Mouse (Mus musculus): ENCODE measurements around the gene Plpp6. TPM values are rescaled to one million over a fixed set of nuclear protein-coding genes. Genes with fewer than 3 reads are reported as not detected.

The Plpp6 gene
- polyA plus RNA-seq, 1 experiment, result 1.1 TPM

DNA sequence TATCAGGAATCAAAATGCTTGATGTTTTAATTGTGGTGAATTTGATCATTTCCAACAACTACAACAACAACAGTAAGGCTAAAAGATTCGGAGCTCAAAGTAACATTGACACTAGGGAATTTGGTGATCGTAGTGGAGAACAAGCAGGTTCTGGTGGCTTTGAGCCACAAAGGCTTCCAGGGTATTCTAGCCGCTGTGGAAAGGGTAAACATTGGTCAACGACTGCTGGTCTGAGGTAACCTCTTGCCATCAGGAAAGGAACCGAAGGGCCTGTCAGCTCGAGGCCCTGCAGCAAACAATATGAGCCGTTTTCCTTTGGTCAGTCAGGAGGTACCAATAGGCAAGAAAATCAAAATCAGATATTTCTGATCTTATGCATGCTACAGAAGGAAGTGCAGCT is 18.9 kb downstream of the Plpp6 start:
- Histone ChIP-seq H3K4me3 (no peak overlapping the region), H3K27me3 (ENCODE audit: control insufficient read depth, insufficient read depth, insufficient read length) (peaks cover 8% of the 10 kb centered on the region), H3K4me2 (ENCODE audit: low read depth) (no peak overlapping the region), H3ac (ENCODE audit: control insufficient read depth, insufficient read length) (no peak overlapping the region), H3K79me2 (ENCODE audit: control insufficient read depth, insufficient read depth) (no peaks in the 10 kb centered on the region), H3K36me3 (ENCODE audit: control insufficient read depth, insufficient read depth) (no peaks in the 10 kb centered on the region)
- TF ChIP-seq REST (IDR thresholded peaks at IDR 0.05; ENCODE audit: insufficient read depth, insufficient read length) (no peak), POLR2A (IDR thresholded peaks at IDR 0.05; ENCODE audit: insufficient read length, low read depth) (no peak)

DNA sequence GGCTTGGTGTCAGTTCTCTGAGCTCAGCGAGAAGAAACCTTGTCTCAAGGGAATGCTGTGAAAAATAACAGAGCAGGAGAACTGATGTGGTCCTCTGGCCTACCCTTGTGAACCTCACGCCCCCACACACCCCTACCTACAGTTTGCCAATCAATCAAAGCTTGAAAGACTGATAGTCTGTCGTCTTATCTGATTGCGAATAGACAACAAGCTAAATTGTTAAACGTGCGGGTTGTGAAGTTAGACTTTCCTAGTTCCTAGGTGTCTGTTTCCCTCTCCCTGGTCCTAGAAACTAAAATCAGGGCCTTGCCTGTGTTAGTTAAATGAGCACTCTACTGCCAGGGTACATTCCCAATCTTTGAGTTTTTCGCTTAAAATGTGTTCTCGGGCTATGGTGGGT is 25.8 kb downstream of the Plpp6 start:
- H3K4me2 ChIP-seq (ENCODE audit: low read depth), result peak overlapping the region; percentile 72
- peak overlapping the region; percentile 81 for H3K4me3 ChIP-seq
- TF ChIP-seq REST (IDR thresholded peaks at IDR 0.05; ENCODE audit: insufficient read depth, insufficient read length) (no peak), USF1 (IDR thresholded peaks at IDR 0.05; ENCODE audit: low read depth) (no peak), POLR2AphosphoS2 (IDR thresholded peaks at IDR 0.05; ENCODE audit: insufficient read length, low read depth) (no peak), SRF (IDR thresholded peaks at IDR 0.05; ENCODE audit: control insufficient read depth, insufficient read length, low read depth) (no peak), MAX (IDR thresholded peaks at IDR 0.05; ENCODE audit: low read depth) (no peak), POLR2A (IDR thresholded peaks at IDR 0.05; ENCODE audit: insufficient read length, low read depth) (no peak), MYOD1 (IDR thresholded peaks at IDR 0.05; ENCODE audit: control insufficient read depth in 1 of 3, insufficient read length in 2 of 3, low read depth in 2 of 3) (no peak), TCF3 (IDR thresholded peaks at IDR 0.05; ENCODE audit: insufficient read length, low read depth) (no peak), CEBPB (IDR thresholded peaks at IDR 0.05; ENCODE audit: insufficient read depth, poor library complexity, severe bottlenecking) (no peak), E2F4 (IDR thresholded peaks at IDR 0.05; ENCODE audit: insufficient read depth) (no peak), TCF12 (IDR thresholded peaks at IDR 0.05; ENCODE audit: insufficient read depth, poor library complexity, severe bottlenecking) (no peak), MYOG (IDR thresholded peaks at IDR 0.05; ENCODE audit: control insufficient read depth in 1 of 3, insufficient read depth in 1 of 3, insufficient read length in 2 of 3, low read depth in 2 of 3) (no peak)
- H3K36me3 ChIP-seq (ENCODE audit: control insufficient read depth, insufficient read depth), result no peaks in the 10 kb centered on the region
- H3K79me2 ChIP-seq (ENCODE audit: control insufficient read depth, insufficient read depth), result peaks cover 41% of the 10 kb centered on the region
- H3ac ChIP-seq (ENCODE audit: control insufficient read depth, insufficient read length), result no peak overlapping the region
- H3K27me3 ChIP-seq (ENCODE audit: control insufficient read depth, insufficient read depth, insufficient read length), result peaks cover 8% of the 10 kb centered on the region

DNA sequence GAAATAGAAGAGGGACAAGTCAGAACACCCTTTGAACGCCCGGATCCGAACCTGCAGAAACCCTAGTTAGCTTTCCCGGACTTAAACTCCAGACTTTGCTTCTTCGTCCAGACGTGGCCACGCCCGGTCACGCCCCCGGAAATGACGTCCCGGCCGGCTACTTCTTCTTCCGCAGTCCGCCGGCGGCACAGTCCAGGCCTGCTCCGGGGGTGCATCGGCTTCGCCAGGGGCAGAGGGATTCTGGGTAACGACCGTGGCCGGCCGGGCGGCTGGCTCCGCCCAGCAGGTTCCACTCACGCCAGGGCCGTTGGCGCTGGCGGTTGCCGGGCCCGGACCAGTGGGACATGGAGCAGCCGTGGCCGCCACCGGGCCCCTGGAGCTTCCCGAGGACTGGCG is 26.4 kb downstream of the Plpp6 start, which contains the start of gene Cdc37l1:
Cdc37l1 (plus strand) TSS at position 159 of the 396 bp plus-strand sequence.
- H3K79me2 ChIP-seq (ENCODE audit: control insufficient read depth, insufficient read depth), result peaks cover 41% of the 10 kb centered on the region

DNA sequence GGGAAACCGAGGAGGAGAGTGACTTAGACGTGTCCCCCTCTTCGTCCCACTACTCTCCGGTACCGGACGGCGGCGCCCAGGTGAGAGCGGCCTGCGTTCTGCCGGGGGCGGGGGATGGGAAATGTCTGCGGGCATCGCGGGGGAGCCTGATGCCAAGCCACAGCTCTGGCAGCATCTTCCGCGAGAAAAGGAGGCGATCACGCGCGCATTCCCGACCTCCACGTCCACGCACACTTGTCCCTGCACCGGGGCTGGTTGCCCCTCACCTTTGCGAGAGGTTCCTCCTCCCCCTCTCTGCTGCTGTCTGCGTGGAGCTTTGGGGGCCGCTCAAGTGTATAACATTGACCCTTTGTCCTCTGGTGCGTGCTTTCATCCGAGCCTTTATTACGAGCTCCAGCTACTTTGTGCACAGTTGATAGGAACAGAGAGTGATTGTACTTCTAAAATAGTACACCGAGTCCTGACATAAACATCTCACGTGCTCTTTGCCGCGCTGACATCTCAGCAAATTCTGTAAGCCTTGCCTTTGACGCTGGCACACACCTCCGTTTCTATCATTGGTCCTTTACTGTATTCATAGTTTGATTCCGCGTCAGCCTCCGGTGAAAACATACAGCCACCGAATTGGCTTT is 27.0 kb downstream of the Plpp6 start:
- Histone ChIP-seq H3K79me2 (ENCODE audit: control insufficient read depth, insufficient read depth) (peaks cover 41% of the 10 kb centered on the region), H3ac (ENCODE audit: control insufficient read depth, insufficient read length) (peak overlapping the region; percentile 56), H3K4me2 (ENCODE audit: low read depth) (peak overlapping the region; percentile 79), H3K36me3 (ENCODE audit: control insufficient read depth, insufficient read depth) (peaks cover 2% of the 10 kb centered on the region), H3K27me3 (ENCODE audit: control insufficient read depth, insufficient read depth, insufficient read length) (peaks cover 8% of the 10 kb centered on the region), H3K4me3 (peak overlapping the region; percentile 81)
- TF ChIP-seq REST (IDR thresholded peaks at IDR 0.05; ENCODE audit: insufficient read depth, insufficient read length), result no peak
- TF ChIP-seq MYOD1 (IDR thresholded peaks at IDR 0.05; ENCODE audit: control insufficient read depth in 1 of 3, insufficient read length in 2 of 3, low read depth in 2 of 3), result no peak
- no peak for TF ChIP-seq USF1 (IDR thresholded peaks at IDR 0.05; ENCODE audit: low read depth)
- no peak for TF ChIP-seq SRF (IDR thresholded peaks at IDR 0.05; ENCODE audit: control insufficient read depth, insufficient read length, low read depth)

More for the DNA sequence above, 26.4 kb downstream of the Plpp6 start, which contains the start of gene Cdc37l1:
- no peak for TF ChIP-seq CEBPB (IDR thresholded peaks at IDR 0.05; ENCODE audit: insufficient read depth, poor library complexity, severe bottlenecking)
- TF ChIP-seq MYOD1 (IDR thresholded peaks at IDR 0.05; ENCODE audit: control insufficient read depth in 1 of 3, insufficient read length in 2 of 3, low read depth in 2 of 3), result peak in 1 of 3 experiments; percentile 6
- TF ChIP-seq MYOG (IDR thresholded peaks at IDR 0.05; ENCODE audit: control insufficient read depth in 1 of 3, insufficient read depth in 1 of 3, insufficient read length in 2 of 3, low read depth in 2 of 3), result peak in 1 of 3 experiments; percentile 8
- no peak for TF ChIP-seq SRF (IDR thresholded peaks at IDR 0.05; ENCODE audit: control insufficient read depth, insufficient read length, low read depth)
- peak; percentile 77 for TF ChIP-seq POLR2A (IDR thresholded peaks at IDR 0.05; ENCODE audit: insufficient read length, low read depth)
- no peak for TF ChIP-seq TCF3 (IDR thresholded peaks at IDR 0.05; ENCODE audit: insufficient read length, low read depth)
- TF ChIP-seq TCF12 (IDR thresholded peaks at IDR 0.05; ENCODE audit: insufficient read depth, poor library complexity, severe bottlenecking), result no peak
- peak; percentile 26 for TF ChIP-seq POLR2AphosphoS2 (IDR thresholded peaks at IDR 0.05; ENCODE audit: insufficient read length, low read depth)
- no peak for TF ChIP-seq USF1 (IDR thresholded peaks at IDR 0.05; ENCODE audit: low read depth)
- Histone ChIP-seq H3K27me3 (ENCODE audit: control insufficient read depth, insufficient read depth, insufficient read length) (peaks cover 8% of the 10 kb centered on the region), H3ac (ENCODE audit: control insufficient read depth, insufficient read length) (peak within 1 kb of the TSS; percentile 56), H3K36me3 (ENCODE audit: control insufficient read depth, insufficient read depth) (no peaks in the 10 kb centered on the region), H3K4me3 (peak within 1 kb of the TSS; percentile 81), H3K4me2 (ENCODE audit: low read depth) (peak within 1 kb of the TSS; percentile 79)

DNA sequence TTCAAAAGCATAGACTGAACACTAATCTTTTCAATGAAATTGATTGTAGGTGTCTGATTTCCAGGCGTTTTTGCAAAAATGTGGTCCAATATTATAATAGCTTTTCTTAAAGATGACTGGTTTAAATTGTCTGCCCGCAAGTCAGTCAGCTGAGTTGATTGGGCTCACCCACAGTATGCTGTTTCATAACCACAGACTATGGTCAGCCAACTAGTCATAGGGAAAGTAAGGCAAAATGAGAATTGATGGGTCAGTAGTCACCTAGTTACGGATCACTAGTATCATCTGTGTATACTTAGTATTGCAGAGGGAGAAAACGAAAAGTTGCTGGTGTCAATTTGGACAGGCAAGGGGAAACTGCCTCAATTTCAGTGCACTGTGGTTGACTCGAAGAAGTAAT is 27.6 kb downstream of the Plpp6 start:
- H3K79me2 ChIP-seq (ENCODE audit: control insufficient read depth, insufficient read depth), result peaks cover 48% of the 10 kb centered on the region
- TF ChIP-seq TCF12 (IDR thresholded peaks at IDR 0.05; ENCODE audit: insufficient read depth, poor library complexity, severe bottlenecking) (no peak), MAX (IDR thresholded peaks at IDR 0.05; ENCODE audit: low read depth) (no peak), E2F4 (IDR thresholded peaks at IDR 0.05; ENCODE audit: insufficient read depth) (no peak), SRF (IDR thresholded peaks at IDR 0.05; ENCODE audit: control insufficient read depth, insufficient read length, low read depth) (no peak), MYOD1 (IDR thresholded peaks at IDR 0.05; ENCODE audit: control insufficient read depth in 1 of 3, insufficient read length in 2 of 3, low read depth in 2 of 3) (no peak), CEBPB (IDR thresholded peaks at IDR 0.05; ENCODE audit: insufficient read depth, poor library complexity, severe bottlenecking) (no peak), USF1 (IDR thresholded peaks at IDR 0.05; ENCODE audit: low read depth) (no peak), REST (IDR thresholded peaks at IDR 0.05; ENCODE audit: insufficient read depth, insufficient read length) (no peak), MYOG (IDR thresholded peaks at IDR 0.05; ENCODE audit: control insufficient read depth in 1 of 3, insufficient read depth in 1 of 3, insufficient read length in 2 of 3, low read depth in 2 of 3) (no peak), TCF3 (IDR thresholded peaks at IDR 0.05; ENCODE audit: insufficient read length, low read depth) (no peak), POLR2AphosphoS2 (IDR thresholded peaks at IDR 0.05; ENCODE audit: insufficient read length, low read depth) (no peak), POLR2A (IDR thresholded peaks at IDR 0.05; ENCODE audit: insufficient read length, low read depth) (no peak)
- peak overlapping the region; percentile 79 for H3K4me2 ChIP-seq (ENCODE audit: low read depth)
- H3K4me3 ChIP-seq, result peak overlapping the region; percentile 81
- H3K27me3 ChIP-seq (ENCODE audit: control insufficient read depth, insufficient read depth, insufficient read length), result peaks cover 7% of the 10 kb centered on the region
- peak overlapping the region; percentile 56 for H3ac ChIP-seq (ENCODE audit: control insufficient read depth, insufficient read length)
- H3K36me3 ChIP-seq (ENCODE audit: control insufficient read depth, insufficient read depth), result peaks cover 9% of the 10 kb centered on the region
